Mouse (Mus musculus) cortical plate, adult 2 months (tissue): ENCODE data around the gene Olfr1357.

Experiments used
- CTCF ChIP-seq: fragments of 200-500 bp; IDR thresholded peaks from 2 replicates; pipeline ENCODE4 v1.5.1; 2011; ENCODE audit warnings: mild to moderate bottlenecking, control low read depth, low read length; ENCODE audit not compliant: insufficient read depth; ENCODE audit errors: extremely low read depth
- POLR2A ChIP-seq: fragments of 200-500 bp; IDR thresholded peaks from 2 replicates; pipeline ENCODE4 v1.6.1; 2011; ENCODE audit warnings: mild to moderate bottlenecking, low read length, control low read depth; ENCODE audit not compliant: insufficient read depth; ENCODE audit errors: extremely low read depth

GRCm38 (mm10) chr10:78584996-78585395, 32.9 kb downstream of the Olfr1357 start:
- no peak for TF ChIP-seq POLR2A
- TF ChIP-seq CTCF = no peak
